Mouse (Mus musculus) kidney, adult 2 months (tissue): Measurements from ENCODE around the gene Gm128.

Source experiments
- CTCF ChIP-seq: fragments of 200-500 bp; conservative IDR thresholded peaks from 2 replicates; pipeline ENCODE4 v1.5.1; 2011; ENCODE audit warnings: low read depth, mild to moderate bottlenecking, control low read depth, low read length, moderate library complexity, mixed read lengths; ENCODE audit not compliant: insufficient read depth, insufficient read length
- POLR2A ChIP-seq: fragments of 200-500 bp; IDR thresholded peaks from one replicate; pipeline ENCODE4 v1.6.1; 2011; ENCODE audit warnings: low read depth, low read length, control low read depth

DNA sequence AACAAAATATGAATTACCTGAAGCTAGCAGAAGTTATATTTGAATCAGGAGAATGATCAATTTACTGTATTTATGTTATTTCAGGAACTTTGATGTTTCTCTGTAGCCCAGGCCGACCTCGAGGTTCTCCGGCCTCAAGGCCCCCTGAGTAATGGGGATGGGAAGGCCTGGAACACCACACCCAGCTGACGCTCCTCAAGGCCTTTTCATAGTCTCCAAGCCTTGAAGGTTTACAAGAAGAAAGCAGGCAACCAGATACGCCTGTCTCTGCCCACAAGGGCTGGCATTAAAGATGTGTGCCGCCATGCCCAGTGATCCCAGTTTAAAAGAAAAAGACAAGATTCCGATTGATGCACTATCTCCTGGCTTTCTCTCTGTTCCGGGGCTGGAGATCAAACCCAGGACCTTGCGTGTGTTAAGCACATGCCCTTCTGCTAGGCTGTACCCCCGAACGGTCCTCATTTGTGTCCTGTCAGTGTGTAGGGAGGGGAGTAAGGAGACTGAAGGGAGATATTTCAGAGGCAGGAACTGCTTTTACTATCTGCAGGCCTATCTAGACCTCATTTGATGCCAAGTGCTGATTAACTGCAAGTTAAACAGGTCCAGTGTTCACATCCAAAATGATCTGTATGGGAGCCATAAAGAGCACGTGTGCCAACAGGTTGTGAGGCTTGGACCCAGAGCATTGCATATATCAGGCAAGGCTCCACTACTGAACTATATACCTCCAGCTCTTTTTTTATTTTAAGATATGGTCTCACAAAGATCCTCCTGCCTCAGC, 43.3 kb upstream of the Gm128 start:
- no peak for TF ChIP-seq POLR2A
- TF ChIP-seq CTCF = no peak
